Mouse (Mus musculus): ENCODE results near the gene Noxred1. TPM values are rescaled to one million over a fixed set of nuclear protein-coding genes. Genes with fewer than 3 reads are reported as not detected.
A peak's percentile ranks its signal among the peaks of the same experiment; 100 is the strongest.
"Not testable (repeated sequence)": the region's sequence is repeated elsewhere in the genome, so short reads cannot be mapped to it uniquely, and the experiment has no call there.

The Noxred1 gene
- total RNA-seq, 4 experiments from 2014 or later: 0.89 to 1.6 (median 1.0) TPM

DNA sequence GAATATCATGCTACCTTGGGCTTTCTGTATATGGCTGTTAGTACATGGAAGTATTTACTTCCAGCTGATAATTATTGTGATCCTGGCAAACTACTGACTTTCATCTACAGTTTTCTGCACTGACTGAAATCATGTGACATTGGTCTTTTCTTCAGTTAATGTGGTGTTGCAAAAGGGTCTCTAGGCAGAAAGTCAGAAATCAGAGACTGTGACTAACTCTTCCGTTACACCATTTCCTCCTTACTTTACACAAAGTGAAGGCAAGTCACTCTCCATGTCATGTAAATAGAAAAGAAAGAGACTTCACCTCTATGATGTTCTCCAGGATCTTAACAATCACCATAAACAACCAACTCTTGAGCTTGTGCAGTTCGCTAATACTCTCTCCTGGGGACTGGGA, 8.9 kb downstream of the Noxred1 start:
- DNase-seq (ENCODE audit: low spot score in 2 of 2): no peak

DNA sequence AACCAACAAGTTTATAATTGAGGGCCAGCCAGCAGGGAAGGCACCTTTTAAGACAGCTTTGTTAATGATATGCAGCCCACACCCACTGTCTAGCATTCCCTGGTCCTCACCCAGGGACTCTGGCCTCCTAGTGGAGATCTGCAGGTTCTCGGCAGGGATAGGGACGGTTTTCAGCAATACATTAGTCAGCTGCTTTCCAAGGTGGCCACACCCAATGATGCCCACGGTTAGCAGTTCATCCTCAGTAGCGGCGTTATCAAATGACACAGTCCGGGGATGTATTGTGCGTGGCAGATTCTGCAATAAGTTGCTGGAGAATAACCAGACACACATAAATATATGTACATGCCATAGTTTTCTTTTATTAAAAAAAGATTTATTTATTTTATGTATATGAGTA, 11.7 kb downstream of the Noxred1 start:
- DNase-seq (ENCODE audit: low spot score in 2 of 2): no peak

DNA sequence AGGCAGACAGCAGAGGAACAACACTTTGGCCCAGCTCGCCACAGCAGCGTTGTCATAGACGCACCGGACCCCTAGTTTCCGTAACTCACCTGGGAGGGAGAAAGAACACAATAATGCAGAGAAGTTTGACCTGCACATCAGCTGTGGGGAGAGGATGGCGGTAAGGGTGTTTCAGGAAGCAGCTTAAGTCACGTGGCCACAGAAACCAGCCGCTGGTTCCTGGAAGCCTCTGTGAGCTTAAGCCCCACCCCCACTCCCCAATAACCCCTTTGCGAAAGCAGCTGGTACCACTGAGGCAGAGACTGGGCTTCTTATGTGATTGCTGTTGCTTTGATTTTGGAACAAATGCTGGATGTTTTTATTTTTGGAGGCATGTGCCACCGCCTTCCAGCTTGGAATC, 13.6 kb downstream of the Noxred1 start:
- DNase-seq (ENCODE audit: low spot score in 2 of 2): no peak

DNA sequence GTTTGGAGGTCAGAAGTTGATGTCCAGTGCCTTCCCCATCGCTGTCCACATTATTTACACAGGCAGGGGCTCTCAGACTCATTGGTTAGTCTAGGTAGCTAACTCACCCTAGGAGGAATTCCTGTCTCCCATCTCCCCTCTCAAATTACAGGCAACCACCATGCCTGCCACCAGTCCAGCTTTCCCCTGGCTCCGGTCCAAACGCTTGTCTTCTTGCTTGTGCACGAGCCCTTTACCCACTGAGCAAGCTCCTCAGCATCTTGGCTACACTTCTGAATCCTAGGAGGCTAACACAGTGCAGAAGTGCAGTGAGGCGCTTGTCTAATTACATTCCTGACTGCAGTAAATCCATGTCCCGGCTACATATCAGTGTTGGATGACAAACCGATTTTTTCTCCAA, 19.2 kb downstream of the Noxred1 start:
- DNase-seq (ENCODE audit: low spot score in 2 of 2): no peak

DNA sequence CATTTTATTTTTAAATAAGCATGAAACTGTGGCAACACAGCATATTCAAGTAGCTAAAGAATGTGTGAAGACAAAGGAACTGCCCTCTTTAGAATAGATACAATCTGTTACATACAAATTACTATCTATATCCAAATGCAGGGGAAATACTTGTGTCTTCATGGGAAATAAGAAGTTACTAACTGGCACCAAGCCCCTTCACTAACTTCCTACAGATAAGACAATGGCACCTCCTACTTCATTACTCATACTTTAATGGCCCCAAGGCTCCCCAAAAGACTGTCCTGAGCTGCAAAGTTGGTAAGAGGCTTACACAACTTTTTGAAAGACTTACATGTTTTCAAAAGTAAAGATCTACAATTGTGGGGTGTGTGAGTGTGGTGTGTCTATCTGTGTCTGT, 20.9 kb downstream of the Noxred1 start:
- DNase-seq (ENCODE audit: low spot score in 2 of 2): no peak

DNA sequence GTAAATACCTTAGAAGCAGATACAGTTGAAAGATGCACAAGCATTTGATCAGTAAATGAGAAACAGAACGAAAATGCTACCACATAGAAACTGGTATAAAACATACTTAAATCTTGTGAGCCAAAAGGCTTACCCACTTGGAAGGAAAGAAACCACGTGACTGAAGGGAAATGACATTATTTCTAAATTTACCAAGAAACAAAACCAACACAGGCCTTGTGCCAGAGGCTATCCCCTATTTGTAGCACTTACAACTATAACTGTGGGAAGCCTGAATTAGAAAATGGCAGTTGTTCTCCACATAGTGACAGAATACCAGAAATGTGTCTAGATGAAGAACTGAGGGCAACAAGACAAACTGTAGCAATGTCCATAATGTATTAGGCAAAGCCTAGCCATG, 22.5 kb downstream of the Noxred1 start:
- no peak for DNase-seq (ENCODE audit: low spot score in 2 of 2)

DNA sequence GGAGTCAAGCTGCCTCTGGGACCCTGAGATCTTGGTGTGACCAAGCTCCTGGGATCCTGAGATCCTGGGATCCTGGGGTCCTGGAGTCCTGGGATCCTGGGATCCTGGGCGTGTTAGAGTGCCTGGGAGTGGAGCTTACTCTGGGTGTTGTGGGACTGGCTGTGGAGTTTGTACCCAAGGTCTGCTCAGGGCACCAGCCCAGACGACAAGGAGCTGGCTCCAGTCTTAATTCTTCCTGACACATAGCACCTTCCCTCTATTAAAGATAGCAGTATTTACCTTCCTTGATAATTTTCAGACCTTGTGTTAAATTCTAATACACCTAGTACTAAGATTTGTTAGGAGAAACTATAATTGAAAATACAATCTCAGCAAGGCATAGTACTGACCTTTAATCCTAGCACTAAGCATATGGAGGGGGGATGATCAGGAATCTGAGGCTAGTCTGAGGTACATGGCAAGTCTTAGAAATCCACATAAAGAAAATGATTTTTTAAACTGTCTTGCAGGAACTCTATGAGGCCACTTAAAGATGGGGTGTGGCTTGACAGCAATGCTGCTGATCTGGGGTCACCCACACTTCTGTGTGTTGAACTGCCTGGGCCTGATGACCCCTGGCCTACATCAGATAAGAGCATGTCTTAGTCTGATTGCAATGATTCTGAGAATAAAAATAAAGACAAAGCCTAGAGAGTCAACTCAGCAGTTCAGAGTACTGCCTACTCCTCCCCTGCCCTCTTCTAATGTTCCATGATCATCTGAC, 25.5 kb downstream of the Noxred1 start:
- no peak for DNase-seq (ENCODE audit: low spot score in 2 of 2)

DNA sequence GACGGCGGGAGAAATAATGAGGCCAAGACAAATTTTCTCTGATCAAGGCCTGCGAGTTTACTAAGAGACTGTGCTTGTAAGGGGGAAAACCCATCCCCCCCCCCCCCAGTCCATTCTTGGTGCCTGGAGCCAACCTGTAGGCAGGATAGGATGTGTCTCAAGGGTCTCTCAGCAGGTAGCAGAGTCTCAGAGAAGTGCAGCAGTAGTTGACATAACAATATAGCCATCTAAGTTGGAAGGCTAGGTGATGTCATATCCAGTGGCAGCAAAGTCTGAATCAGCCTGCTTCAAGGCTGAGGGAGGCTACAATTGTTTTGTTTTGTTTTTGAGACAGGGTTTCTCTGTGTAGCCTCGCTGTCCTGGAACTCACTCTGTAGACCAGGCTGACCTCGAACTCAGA, 32.7 kb downstream of the Noxred1 start:
- not testable (repeated sequence) for DNase-seq (ENCODE audit: low spot score in 2 of 2)

DNA sequence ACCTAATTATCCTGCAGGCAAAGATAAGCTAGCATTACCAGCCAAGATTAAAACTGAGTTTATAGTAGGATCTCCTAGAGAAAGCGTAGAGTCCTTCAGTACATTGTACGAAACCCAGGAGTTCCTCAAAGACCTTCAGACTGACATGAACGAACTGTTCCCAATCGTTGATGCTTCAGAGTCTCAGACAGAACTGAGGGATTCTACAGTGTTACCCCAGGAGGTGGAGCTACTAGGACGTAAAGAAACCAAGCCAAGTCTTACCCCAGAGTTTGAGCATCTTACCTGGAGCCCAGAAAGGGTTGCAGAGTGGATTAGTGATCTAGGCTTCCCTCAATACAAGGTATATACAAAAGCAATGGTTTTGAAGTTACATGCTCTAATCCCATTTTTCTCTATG, 36.8 kb downstream of the Noxred1 start:
- DNase-seq (ENCODE audit: low spot score in 2 of 2): no peak

DNA sequence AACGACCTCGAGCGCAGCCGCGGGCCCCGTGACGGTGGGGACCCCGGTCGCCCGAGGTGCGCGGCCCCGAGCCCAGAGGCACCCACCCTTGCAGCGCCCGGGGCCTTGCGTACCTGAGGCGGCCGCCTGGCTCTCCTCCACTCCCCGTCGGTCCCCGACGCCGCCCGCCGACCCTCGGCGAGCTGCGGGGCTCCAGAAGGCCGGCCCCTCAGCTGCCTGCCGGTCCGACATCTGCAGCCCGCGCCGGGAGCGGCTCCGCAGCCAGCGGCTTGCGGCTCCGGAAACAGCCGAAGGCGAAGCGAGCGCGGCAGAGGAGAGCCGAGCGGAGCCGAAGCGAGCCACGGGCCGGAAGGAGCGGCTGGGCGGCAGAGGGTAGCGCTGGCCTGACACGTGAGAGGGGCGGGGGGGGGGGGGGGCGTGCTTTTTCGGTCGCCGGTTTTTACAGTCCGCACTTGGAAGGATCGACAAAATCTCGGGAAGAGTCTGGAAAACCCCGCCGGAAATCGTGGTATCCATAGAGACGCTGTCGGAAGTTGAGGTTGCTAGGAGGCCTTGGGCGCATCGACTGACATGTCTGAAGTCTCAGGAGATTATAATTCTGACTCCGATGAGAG, 38.5 kb downstream of the Noxred1 start, which contains the start of gene Tmed8:
Gene Tmed8 (minus strand): TSS at position 482 of the 614 bp plus-strand sequence.
- peak; percentile 53 to 70 for DNase-seq (ENCODE audit: low spot score in 2 of 2)

DNA sequence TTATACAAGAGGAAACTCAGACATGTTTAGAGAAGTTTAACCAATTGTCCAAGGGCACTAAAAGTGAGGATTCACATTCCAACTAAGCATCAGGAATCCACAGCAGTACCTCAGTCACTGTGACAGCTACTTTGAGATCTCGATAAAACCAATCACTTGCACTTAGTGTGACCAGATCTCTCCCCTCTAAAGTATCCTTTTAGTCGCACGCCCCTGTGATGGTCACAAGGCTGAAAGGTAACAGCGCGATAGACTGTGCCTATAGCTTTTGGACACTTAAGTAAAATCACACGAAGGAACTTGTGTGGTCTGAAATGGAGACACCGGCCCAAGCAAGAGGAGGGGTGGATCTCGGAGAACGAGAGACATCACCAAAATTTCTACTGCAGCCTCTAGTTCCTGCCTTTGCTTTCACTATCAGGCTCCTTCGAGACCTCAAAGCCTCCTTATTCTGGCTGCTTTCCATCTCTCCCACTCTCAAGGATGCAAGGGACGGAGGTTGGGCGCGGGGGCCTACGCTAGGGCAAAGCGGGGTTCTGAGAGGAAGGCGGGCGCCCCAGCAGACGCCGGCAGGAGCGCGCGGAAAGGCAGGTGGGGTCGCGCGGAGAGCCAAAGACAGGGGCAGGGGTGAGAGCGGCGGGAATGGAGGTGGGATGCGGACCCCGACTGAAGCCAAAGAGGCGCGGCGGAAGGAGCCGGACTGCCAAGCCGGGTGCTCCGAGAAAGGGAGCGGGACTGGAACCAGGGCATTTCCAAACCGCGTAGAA, 39.1 kb downstream of the Noxred1 start, which contains the start of gene Samd15:
Gene Samd15 (plus strand): TSS at position 518 of the 767 bp plus-strand sequence.
- DNase-seq (ENCODE audit: low spot score in 2 of 2): peak; percentile 11 to 42

DNA sequence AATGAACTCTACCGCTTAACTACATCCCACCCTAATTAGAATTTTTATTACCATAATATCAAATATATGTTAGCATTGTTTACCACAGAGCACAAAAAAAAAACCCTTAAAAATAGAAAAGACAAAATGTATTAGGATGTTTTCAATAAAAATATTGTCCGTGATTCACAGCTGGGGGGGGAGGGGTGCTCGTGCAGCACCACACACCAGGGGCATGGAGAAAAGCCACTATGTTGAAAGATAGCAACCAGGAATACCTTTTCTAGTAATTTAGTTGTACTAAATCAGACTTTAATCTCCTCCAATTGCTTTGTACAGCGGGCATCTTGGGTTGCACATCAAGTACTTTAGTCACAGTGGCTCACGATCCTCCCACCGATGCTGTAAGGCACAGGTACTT, 39.7 kb downstream of the Noxred1 start:
- DNase-seq (ENCODE audit: low spot score in 2 of 2): no peak

DNA sequence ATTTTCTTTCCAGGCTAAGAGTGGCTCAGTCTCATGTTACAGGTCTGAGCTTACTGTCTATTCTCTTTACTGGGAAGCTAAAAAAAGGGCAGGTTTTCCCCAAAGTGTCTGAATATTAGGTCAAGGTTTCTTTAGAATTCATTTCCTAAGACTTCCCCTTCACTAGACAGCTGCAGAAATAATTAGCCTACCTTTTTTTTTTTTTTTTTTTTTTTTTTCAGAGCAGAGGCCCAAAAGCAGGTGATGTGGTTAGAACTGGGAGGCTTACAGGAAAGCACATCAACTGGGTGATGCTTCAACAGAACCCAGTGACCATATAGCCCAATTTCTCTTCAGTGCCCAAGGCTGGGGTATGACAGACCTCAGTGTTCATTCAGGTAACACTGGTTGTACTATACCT, 42.2 kb downstream of the Noxred1 start:
- DNase-seq (ENCODE audit: low spot score in 2 of 2): no peak

DNA sequence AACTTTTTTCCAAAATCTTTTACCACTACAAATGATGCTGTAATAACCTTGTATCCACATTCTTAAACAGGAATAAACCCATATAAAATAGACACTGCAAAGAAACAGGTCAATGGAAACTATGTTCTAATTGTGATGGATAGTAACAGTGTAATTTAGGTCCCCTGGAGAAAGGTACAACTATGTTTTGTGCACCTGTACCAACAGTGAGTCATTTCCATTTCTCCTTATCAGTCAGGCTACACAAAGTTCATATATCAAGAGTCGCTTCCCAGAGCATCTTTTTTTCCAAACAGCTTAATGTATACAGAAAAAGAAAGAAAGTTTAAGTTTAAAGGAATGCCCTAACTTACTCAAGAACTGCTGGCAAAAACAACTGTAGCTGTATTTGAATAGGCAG, 43.5 kb downstream of the Noxred1 start:
- no peak for DNase-seq (ENCODE audit: low spot score in 2 of 2)

DNA sequence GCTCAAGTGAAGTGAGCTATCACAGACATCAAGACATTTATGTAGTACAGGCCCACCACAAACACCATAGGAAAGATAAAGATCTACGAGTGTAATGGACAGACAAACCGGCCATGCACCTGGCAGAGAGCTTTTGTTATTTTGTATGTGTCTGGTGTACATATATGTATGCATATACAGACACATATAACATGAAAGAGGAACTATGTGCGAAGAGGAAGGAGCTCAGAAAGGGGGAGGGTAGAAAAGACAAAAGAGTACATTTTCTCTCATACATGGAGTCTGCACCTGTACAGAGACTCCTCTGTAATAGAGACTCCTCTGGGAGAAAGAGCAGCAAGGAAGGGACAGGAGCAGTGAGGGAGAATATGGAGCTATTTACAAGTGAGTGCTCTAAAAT, 45.5 kb downstream of the Noxred1 start:
- DNase-seq (ENCODE audit: low spot score in 2 of 2): no peak

DNA sequence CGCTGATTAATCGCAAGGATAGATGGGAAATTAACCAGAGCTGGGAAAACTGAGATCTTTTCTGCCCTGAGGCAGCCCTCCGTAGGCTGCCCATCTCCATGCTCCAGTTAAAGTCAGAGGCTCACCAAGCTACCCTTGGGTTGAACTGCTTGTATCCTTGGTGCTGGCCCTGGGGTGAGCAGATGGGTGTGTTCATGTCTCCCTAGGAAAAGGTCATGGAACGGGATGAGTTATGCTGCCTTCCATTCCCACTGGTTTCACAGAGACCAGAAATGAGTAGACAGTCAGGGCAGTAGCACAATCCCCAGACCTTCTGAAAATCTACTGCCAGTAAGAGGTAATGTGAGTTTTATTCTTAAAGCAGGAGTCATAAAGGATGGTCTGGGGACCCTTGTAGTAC, 60.9 kb downstream of the Noxred1 start:
- DNase-seq (ENCODE audit: low spot score in 2 of 2): no peak

DNA sequence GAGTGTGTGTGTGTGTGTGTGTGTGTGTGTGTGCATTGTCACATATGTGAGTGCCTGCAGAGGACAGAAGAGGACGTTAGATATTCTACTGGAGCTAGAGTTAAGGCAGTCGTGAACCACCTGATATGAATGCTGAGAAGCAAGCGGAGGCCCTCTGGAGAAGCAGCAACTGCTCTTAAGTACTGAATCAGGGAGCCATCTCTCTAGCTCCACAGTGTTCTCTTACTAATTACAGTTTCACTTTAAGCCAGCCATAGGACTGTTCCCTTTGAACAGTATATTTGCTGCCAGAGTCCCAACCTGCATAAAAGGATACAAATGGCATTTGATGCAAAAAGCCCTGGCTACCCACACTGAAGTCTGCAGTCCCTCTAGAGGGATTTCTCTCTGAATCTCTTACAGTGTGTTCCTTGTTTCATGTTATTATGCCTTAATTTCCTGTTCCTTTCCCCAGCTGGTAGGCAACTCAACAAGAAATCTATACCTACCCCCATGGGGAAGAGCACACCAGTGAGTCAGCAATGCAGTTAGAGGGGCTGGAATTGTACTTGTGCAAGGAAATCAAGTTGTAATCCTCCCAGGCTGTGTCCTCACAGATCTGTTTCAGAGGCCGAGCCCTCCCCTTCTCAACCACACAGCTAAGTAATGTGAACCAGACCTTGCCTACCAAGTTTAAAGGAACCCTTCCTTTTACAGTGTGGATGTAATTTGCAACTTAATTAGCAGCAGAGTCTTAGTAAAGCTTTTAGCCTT, 63.2 kb downstream of the Noxred1 start:
- no peak for DNase-seq (ENCODE audit: low spot score in 2 of 2)

Data from left cerebral cortex, adult 8-10 months (tissue).